Mouse (Mus musculus) thymus, adult 2 months (tissue): ENCODE results near the gene Gm867.

Source experiments
- CTCF ChIP-seq: fragments of 200-500 bp; IDR thresholded peaks from 2 replicates; pipeline ENCODE4 v1.5.1; 2012; ENCODE audit warnings: mild to moderate bottlenecking, control low read depth, low read length, moderate library complexity, borderline replicate concordance; ENCODE audit not compliant: control insufficient read depth, poor library complexity, insufficient read depth; ENCODE audit errors: extremely low read depth
- POLR2A ChIP-seq: fragments of 200-500 bp; IDR thresholded peaks from 2 replicates; pipeline ENCODE4 v1.6.1; 2012; ENCODE audit warnings: mild to moderate bottlenecking, low read length, control low read depth, moderate library complexity; ENCODE audit not compliant: control insufficient read depth, poor library complexity, insufficient read depth; ENCODE audit errors: extremely low read depth

DNA sequence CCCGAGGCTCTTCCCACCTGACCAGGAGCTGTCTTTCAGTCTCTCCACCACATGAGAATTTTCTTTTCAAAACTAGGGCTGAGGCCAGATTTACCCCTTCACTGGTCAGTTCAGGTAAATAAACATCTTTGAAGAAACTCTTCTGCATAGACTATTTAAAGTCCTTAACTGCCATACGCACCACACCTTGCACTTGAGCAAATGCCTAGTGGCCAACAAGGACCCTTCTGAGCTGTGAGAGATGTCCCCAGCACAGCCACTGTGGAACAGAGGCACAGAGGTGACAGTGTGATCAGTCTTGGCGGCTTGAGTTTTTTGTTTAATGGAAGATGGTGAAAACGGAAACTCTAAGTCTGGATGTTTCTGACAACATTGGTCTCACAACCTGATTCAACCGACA, 21.4 kb downstream of the Gm867 start:
- no peak for TF ChIP-seq POLR2A
- no peak for TF ChIP-seq CTCF
